Mouse (Mus musculus) small intestine, adult 2 months (tissue): ENCODE measurements at regions not wholly inside any gene's neighbourhood (a gene's known extent, or its start where the extent isn't known, plus 50 kb on each side); places are given as distances from the start of the nearest gene placed in this dataset.

ENCODE experiments used
- CTCF ChIP-seq: fragments of 200-500 bp; IDR thresholded peaks from 2 replicates; pipeline ENCODE4 v1.5.1; 2012; ENCODE audit warnings: low read depth, mild to moderate bottlenecking, control low read depth, inconsistent platforms, low read length, moderate library complexity, mixed read lengths; ENCODE audit not compliant: insufficient replicate concordance, insufficient read length; ENCODE audit errors: extremely low read depth
- POLR2A ChIP-seq: fragments of 200-500 bp; IDR thresholded peaks from 2 replicates; pipeline ENCODE4 v1.6.1; 2012; ENCODE audit warnings: low read depth, mild to moderate bottlenecking, control low read depth, inconsistent platforms, low read length, moderate library complexity

DNA sequence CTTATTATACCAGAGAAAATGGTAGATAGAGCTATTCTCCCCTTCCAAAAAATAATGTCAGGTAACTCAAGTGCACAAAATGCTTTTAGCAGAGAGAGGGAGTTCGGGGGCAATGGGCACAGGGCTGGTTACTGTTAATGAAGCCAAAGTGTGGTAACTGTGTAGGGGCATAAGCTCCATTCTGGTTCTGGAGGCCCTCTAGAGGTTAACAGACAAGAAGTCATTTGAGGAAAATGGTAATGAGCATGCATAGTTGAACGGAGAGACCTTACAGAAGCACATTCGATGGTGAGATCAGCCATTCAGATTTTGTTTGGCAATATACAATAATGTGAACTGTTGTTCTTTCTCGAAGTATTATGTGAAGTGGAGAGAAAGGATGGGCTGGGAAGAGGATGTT lies 1479.4 kb downstream of the Slc22a22 start:
- TF ChIP-seq POLR2A (no peak), CTCF (no peak)
